Mouse (Mus musculus) bone marrow, adult 2 months (tissue): ENCODE measurements around the gene Trf.

ENCODE experiments used
- CTCF ChIP-seq: fragments of 200-500 bp; IDR thresholded peaks from 2 replicates; pipeline ENCODE4 v1.5.1; 2011; ENCODE audit warnings: low read length, control low read depth; ENCODE audit not compliant: control insufficient read depth, insufficient read depth
- POLR2A ChIP-seq: fragments of 200-500 bp; IDR thresholded peaks from 2 replicates; pipeline ENCODE4 v1.6.1; 2011; ENCODE audit warnings: low read depth, mild to moderate bottlenecking, control low read depth, low read length, borderline replicate concordance; ENCODE audit not compliant: control insufficient read depth

DNA sequence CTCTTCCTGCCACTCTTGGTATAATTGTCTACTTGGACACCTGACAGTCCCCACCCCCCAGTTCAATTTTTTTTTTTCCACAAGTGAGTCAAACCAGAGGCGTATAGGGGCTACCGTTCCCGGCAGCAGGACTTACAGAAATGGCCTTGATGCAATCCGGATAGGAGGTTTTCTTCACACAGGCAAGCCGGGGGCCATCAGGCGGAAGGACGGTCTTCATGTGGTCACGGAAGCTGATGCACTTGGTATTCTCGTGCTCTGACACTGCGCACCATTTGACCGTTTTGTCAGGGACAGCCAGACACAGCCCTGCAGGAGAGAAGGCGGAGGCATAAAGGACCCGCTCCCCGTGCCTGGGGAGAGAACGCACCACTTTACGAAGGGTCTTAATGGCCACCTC is 2.5 kb downstream of the Trf start:
- no peak for TF ChIP-seq POLR2A
- no peak for TF ChIP-seq CTCF
